Mouse (Mus musculus): ENCODE measurements around the gene Mettl6. TPM values are rescaled to one million over a fixed set of nuclear protein-coding genes. Genes with fewer than 3 reads are reported as not detected.
A peak's percentile ranks its signal among the peaks of the same experiment; 100 is the strongest.

Mettl6 gene
- polyA plus RNA-seq, 1 experiment from 2014 or later: 86.2 TPM

- no peak overlapping the region for H3K27ac ChIP-seq (replicated peaks)
- H3K36me3 ChIP-seq (replicated peaks): no peaks in the 10 kb centered on the region
- peaks cover 22% of the 10 kb centered on the region for H3K27me3 ChIP-seq (replicated peaks; ENCODE audit: low read depth, poor library complexity, severe bottlenecking)
- peaks cover 38% of the 10 kb centered on the region for H3K4me1 ChIP-seq
- WGBS: 70% methylated on average over 8 of the region's 8 CpGs
- H3K9me3 ChIP-seq: no peaks in the 10 kb centered on the region
- no peak overlapping the region for H3K4me3 ChIP-seq
- DNase-seq (ENCODE audit: low spot score): no peak
Measured at GRCm38 (mm10) chr14:31437826-31438529, 56.9 kb downstream of the Mettl6 start.

- peak within 1 kb of the TSS; percentile 92 for H3K27ac ChIP-seq (replicated peaks)
- WGBS: 10% methylated on average over 49 of the region's 49 CpGs
- DNase-seq (ENCODE audit: low spot score): peak; percentile 95
- peak within 1 kb of the TSS; percentile 88 for H3K4me3 ChIP-seq
- no peaks in the 10 kb centered on the region for H3K36me3 ChIP-seq (replicated peaks)
- H3K4me1 ChIP-seq: peaks cover 54% of the 10 kb centered on the region
- H3K27me3 ChIP-seq (replicated peaks; ENCODE audit: low read depth, poor library complexity, severe bottlenecking): peaks cover 22% of the 10 kb centered on the region
- no peaks in the 10 kb centered on the region for H3K9me3 ChIP-seq
Measured at GRCm38 (mm10) chr14:31435930-31436693, 58.7 kb downstream of the Mettl6 start, which contains the start of gene Sh3bp5. Sh3bp5 (minus strand) TSS chr14:31436078.

- Histone ChIP-seq H3K27me3 (replicated peaks; ENCODE audit: low read depth, poor library complexity, severe bottlenecking) (peaks cover 22% of the 10 kb centered on the region), H3K4me3 (peak overlapping the region; percentile 88), H3K9me3 (no peaks in the 10 kb centered on the region), H3K36me3 (replicated peaks) (no peaks in the 10 kb centered on the region), H3K27ac (replicated peaks) (peak overlapping the region; percentile 92), H3K4me1 (peaks cover 59% of the 10 kb centered on the region)
- peak; percentile 66 for DNase-seq (ENCODE audit: low spot score)
- under 1% methylated on average over 53 of the region's 53 CpGs for WGBS
Measured at GRCm38 (mm10) chr14:31435018-31435915, 59.6 kb downstream of the Mettl6 start.

GRCm38 (mm10) chr14:31434426-31434825 is 60.4 kb downstream of the Mettl6 start:
- Histone ChIP-seq H3K27ac (replicated peaks) (peak overlapping the region; percentile 92; the same call in 1 of the 2 replicates), H3K9me3 (no peaks in the 10 kb centered on the region), H3K4me1 (peaks cover 58% of the 10 kb centered on the region), H3K27me3 (replicated peaks; ENCODE audit: low read depth, poor library complexity, severe bottlenecking) (peaks cover 22% of the 10 kb centered on the region), H3K4me3 (peak overlapping the region; percentile 88), H3K36me3 (replicated peaks) (peaks cover 5% of the 10 kb centered on the region; the same call in 1 of the 2 replicates)
- DNase-seq (ENCODE audit: low spot score): no peak
- WGBS: 29% methylated on average over 5 of the region's 5 CpGs

DNA sequence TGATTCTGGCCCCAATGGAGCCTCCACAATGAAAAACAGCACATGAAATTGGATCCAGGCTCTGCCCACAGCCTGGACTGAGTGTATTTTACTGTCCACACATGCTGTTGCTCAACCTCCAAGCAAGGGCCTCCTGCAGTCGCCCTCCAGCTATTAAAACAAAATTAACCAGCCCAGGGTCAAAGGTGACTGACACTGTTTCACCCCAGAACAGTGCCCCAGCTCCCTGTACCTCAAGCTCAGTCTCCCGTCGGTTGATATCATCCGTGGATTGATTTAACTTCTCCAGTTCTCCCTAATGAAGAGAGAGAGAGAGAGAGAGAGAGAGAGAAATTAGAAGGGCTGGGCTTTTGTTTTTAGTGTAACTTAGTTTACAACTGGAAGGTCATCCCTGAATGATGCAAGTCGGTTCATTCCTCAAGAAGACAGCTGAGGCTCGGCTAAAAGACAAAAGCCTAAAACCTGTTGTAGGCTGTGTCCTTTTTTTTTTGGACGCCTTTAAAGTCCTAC is 60.9 kb downstream of the Mettl6 start:
- peaks cover 9% of the 10 kb centered on the region for H3K36me3 ChIP-seq (replicated peaks)
- DNase-seq (ENCODE audit: low spot score): peak; percentile 73
- peaks cover 58% of the 10 kb centered on the region for H3K4me1 ChIP-seq
- H3K9me3 ChIP-seq: no peaks in the 10 kb centered on the region
- peak overlapping the region; percentile 88 for H3K4me3 ChIP-seq
- peaks cover 22% of the 10 kb centered on the region for H3K27me3 ChIP-seq (replicated peaks; ENCODE audit: low read depth, poor library complexity, severe bottlenecking)
- WGBS: 12% methylated on average over 7 of the region's 7 CpGs
- peak overlapping the region; percentile 92 for H3K27ac ChIP-seq (replicated peaks)

DNA sequence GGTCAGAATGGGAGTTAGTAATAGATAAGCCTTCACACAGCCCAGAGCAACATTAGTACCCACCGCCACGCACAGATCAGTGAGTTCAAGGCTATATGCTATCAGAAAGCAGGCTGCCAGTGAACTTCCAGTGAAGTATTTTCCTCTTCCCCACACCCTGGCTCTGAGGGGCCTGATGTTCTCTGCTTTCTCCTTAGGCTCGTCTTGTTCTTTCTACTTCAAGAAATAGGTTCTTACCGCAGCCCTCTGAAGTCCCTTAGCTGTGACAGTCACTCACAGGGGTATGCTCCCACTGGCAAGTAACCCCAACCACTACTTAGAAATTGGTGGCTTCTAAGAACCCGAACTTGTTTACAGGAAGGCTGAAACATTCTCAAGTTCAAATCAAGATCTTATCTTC is 61.7 kb downstream of the Mettl6 start:
- H3K36me3 ChIP-seq (replicated peaks): peaks cover 17% of the 10 kb centered on the region
- no peaks in the 10 kb centered on the region for H3K9me3 ChIP-seq
- H3K4me1 ChIP-seq: peaks cover 58% of the 10 kb centered on the region
- no peak for DNase-seq (ENCODE audit: low spot score)
- peak overlapping the region; percentile 88 for H3K4me3 ChIP-seq
- peak overlapping the region; percentile 92 for H3K27ac ChIP-seq (replicated peaks)
- 59% methylated on average over 5 of the region's 5 CpGs for WGBS
- H3K27me3 ChIP-seq (replicated peaks; ENCODE audit: low read depth, poor library complexity, severe bottlenecking): peaks cover 18% of the 10 kb centered on the region

GRCm38 (mm10) chr14:31432424-31432823 is 62.4 kb downstream of the Mettl6 start:
- peaks cover 58% of the 10 kb centered on the region for H3K4me1 ChIP-seq
- no peak overlapping the region; the same call in none of the 2 replicates for H3K27ac ChIP-seq (replicated peaks)
- peaks cover 11% of the 10 kb centered on the region for H3K27me3 ChIP-seq (replicated peaks; ENCODE audit: low read depth, poor library complexity, severe bottlenecking)
- H3K4me3 ChIP-seq: no peak overlapping the region
- 32% methylated on average over 4 of the region's 4 CpGs for WGBS
- no peak for DNase-seq (ENCODE audit: low spot score)
- peaks cover 24% of the 10 kb centered on the region for H3K36me3 ChIP-seq (replicated peaks)
- H3K9me3 ChIP-seq: no peaks in the 10 kb centered on the region

DNA sequence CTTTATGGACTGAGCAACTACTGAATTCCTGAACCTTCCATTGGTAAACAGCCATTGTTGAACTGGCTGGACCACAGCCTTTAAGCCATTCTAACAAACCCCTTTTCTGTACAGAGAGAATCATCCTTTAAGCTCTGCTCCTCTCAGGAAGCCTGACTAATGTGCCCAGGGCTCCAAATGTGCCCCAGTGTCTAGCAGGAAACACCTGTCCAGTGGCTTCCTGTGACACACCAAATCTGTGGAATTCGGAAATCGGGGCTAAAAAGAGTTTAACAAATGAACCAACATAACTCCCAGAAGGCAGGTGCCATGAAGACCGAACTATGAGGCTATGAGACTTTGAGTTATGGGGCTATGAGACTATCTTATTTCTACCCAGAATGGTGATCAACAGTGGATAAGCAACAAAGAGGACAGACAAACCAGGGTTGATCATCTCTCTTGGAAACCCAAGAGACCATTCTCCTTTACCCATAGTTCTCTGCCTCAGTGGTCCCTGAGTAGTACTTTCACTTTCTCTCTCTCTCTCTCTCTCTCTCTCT is 63.0 kb downstream of the Mettl6 start:
- no peaks in the 10 kb centered on the region for H3K9me3 ChIP-seq

DNA sequence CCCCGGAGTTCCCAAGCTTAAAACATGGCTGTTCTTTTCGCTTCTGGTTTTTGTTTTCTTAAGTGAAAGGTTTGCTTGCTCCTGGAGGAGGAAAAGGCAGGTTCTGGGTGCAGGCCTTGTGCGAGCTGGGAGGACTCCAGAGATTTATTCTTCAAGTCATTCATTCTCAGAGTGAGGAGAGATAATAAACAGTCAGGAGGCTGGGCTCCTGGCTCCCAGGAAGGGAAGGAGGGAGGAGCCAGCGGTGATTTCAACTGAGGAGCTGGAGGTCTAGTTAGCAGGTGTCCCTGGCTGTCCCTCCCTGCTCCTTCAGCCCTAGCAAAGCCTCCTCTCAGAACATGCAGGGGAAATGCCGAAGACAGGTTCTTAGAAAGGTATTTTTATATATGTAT is 65.8 kb downstream of the Mettl6 start:
- DNase-seq (ENCODE audit: low spot score): no peak
- Histone ChIP-seq H3K27ac (replicated peaks) (no peak overlapping the region), H3K36me3 (replicated peaks) (peaks cover 50% of the 10 kb centered on the region), H3K4me3 (no peak overlapping the region), H3K4me1 (peaks cover 34% of the 10 kb centered on the region), H3K9me3 (peaks cover 6% of the 10 kb centered on the region), H3K27me3 (replicated peaks; ENCODE audit: low read depth, poor library complexity, severe bottlenecking) (no peaks in the 10 kb centered on the region)
- 71% methylated on average over 5 of the region's 5 CpGs for WGBS

More for the DNA sequence above, 63.0 kb downstream of the Mettl6 start:
- WGBS: 79% methylated on average over 3 of the region's 3 CpGs
- Histone ChIP-seq H3K27ac (replicated peaks) (no peak overlapping the region), H3K4me1 (peaks cover 58% of the 10 kb centered on the region), H3K27me3 (replicated peaks; ENCODE audit: low read depth, poor library complexity, severe bottlenecking) (peaks cover 6% of the 10 kb centered on the region), H3K4me3 (no peak overlapping the region), H3K36me3 (replicated peaks) (peaks cover 29% of the 10 kb centered on the region)
- DNase-seq (ENCODE audit: low spot score): no peak

DNA sequence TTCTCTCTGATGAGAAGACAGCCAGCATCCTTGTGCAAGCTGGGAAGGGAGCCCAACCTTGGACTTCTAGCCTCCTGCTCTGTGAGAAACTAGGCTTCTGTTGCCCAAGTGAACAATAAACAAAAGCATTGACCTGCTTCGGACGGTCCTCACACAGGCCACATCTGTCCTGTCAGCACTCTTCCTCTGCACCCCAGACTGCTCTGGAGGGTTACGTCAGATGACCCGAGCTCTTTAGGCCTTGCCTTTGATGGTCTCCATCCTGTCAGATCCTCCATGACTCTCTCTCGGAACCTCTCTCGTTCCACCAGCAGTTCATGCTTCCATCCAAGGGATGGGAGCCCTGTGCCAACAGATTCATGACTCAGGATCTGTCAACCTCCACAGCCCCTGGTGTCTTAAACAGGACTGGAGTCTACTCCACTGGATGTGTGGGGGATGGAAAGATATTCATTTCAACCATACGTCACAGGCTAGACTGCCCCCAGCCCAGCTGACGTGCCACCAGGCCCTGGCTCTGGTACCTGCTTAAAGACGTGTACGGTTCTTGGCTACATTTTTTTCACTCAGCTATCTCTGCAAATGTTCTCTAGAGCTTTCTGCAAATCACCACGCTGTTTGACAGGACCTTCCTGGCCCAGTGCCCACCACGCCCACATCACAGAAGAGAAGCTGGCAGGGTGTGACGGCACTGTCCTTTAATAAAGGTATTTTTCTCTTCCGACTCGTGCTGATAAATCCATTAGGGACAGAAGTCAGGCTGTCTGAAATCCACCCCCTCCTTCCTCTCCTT is 66.4 kb downstream of the Mettl6 start:
- Histone ChIP-seq H3K4me3 (no peak overlapping the region), H3K27ac (replicated peaks) (no peak overlapping the region), H3K27me3 (replicated peaks; ENCODE audit: low read depth, poor library complexity, severe bottlenecking) (no peaks in the 10 kb centered on the region), H3K4me1 (peaks cover 29% of the 10 kb centered on the region), H3K9me3 (peaks cover 6% of the 10 kb centered on the region), H3K36me3 (replicated peaks) (peaks cover 56% of the 10 kb centered on the region)
- 83% methylated on average over 15 of the region's 15 CpGs for WGBS
- DNase-seq (ENCODE audit: low spot score): no peak
